Mouse (Mus musculus): ENCODE results near the gene Prkag2. TPM values are rescaled to one million over a fixed set of nuclear protein-coding genes. Genes with fewer than 3 reads are reported as not detected.

Prkag2 gene
- polyA plus RNA-seq, 1 experiment: 60.2 TPM

DNA sequence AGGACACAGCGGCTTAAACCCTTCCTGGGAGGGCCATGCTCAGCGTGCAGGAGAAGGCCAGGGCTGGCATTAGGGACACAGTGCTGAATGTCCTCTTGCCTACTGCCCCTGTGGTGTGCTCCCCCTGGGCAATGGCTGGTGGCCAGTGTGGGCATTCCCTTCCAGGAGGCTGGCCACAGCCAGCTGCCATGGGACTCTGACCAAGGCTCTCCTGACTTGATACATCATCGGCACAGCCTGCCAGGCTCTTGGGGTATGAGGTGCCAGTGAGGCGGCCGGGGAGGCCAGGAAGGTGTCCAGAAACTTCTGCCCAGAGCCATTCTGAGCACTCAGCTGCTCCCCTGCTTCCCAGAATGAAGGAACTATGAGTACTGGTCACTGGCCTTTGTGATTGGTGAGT, 139.7 kb downstream of the Prkag2 start:
- no peak overlapping the region for H3K27ac ChIP-seq (replicated peaks; ENCODE audit: low read depth, low read length)
- no peak overlapping the region for H3K4me3 ChIP-seq (ENCODE audit: insufficient read depth, low read depth, low read length)
- peaks cover 18% of the 10 kb centered on the region for H3K4me1 ChIP-seq (ENCODE audit: control insufficient read depth, insufficient read depth, insufficient read length, low read length)

DNA sequence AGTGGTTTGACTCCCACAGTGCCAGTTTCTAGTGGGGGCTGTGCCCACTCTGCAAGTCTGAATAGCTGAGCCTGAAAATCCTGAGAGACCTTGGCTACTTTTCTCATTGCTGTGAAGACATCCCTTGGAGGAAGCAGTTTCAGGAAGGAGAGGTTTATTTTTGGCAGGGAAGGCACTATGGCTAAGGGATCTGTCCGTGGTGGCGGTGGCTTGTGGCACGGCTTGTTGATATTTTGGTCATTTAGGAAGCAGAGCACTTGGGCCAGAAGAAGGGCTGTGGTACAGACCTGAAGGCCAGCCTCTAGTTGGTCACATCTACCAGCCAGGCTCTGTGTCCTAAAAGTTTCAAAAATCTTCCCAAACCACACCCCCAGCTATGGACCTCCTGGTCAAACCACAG, 140.7 kb downstream of the Prkag2 start:
- H3K4me3 ChIP-seq (ENCODE audit: insufficient read depth, low read depth, low read length): no peak overlapping the region
- H3K4me1 ChIP-seq (ENCODE audit: control insufficient read depth, insufficient read depth, insufficient read length, low read length): peaks cover 18% of the 10 kb centered on the region
- H3K27ac ChIP-seq (replicated peaks; ENCODE audit: low read depth, low read length): no peak overlapping the region

DNA sequence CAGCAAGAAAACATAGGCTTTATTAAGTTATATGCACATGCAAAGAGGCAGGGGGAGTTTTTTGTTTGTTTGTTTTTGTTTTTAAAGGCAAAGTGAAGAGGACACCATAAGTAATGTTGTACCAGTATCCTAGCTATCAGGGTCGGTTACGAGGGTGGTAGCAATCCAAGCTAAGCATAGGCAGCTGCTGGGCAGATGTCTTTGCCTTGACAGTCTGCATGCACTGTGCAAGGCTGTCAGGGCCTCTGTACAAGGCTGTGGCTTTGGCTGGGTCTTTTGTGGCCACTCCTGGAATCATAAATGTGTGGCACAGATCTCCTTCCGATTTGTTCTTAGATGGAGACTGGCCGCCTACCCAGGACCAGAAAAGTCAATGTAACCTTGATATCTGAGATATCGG, 141.8 kb downstream of the Prkag2 start:
- Histone ChIP-seq H3K4me3 (ENCODE audit: insufficient read depth, low read depth, low read length) (no peak overlapping the region), H3K4me1 (ENCODE audit: control insufficient read depth, insufficient read depth, insufficient read length, low read length) (peaks cover 21% of the 10 kb centered on the region), H3K27ac (replicated peaks; ENCODE audit: low read depth, low read length) (no peak overlapping the region)

DNA sequence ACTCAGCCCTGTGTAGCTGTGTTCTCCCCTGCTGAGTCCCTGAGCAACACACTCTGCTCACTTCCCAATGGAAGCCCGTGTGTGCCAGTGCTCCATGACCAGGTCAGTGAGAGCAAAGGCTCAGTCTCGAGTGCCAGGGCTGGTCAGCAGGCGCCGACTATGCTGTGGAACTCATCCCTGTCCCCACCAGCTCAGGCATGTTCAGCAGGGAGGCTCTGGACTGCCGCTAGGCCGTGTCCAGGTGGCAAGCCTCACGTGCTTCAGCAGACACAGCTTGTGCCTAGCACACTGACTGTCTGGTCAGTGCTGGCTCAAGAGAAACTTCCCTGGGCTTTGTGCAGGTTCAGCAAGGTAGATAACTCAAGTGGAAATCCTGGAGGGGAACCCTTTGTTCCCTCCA, 143.6 kb downstream of the Prkag2 start:
- peaks cover 31% of the 10 kb centered on the region for H3K4me1 ChIP-seq (ENCODE audit: control insufficient read depth, insufficient read depth, insufficient read length, low read length)
- no peak overlapping the region for H3K27ac ChIP-seq (replicated peaks; ENCODE audit: low read depth, low read length)
- H3K4me3 ChIP-seq (ENCODE audit: insufficient read depth, low read depth, low read length): no peak overlapping the region

DNA sequence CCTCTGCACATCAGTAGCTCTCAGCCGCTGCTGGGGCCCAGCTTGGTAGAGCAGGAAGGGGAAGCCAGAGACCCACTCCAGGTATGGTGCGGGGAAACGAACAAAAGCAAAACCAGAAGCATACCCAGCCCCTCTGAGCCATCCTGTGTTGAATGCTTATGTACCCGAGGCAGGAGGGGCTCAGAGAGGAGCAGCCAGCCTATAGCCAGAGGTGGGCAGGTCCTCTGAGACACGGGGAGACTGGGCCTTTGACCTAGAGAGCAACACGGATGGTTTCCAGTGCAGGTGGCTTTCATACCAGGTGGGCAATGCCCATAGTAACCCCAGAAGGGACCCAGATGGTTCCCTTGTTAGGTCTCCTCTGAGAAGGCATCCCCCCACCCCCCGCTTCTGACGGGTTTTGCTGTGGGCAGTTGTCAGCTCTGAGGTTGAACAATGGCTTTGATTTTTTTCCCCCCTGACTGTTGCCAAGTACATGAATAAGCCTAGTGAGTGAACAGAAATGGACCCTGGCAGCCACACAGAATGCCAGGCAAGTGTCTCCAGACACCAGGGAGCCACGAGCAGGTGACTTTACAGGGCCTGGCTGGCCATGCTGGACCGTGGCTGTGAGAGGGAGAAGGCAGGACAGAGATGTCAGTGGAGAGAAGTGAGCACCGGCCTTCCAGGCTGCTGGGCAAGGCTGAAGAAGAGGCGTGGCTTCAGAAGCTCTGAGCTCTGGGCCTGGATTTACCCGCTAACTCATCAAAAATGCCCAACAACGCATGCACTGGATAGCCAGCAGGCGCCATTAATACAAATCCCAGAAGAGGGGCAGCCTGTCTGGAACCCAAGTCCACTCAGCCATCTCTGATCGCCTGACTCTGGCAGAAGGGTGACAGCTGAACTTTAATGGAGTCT, 147.3 kb downstream of the Prkag2 start:
- Histone ChIP-seq H3K27ac (replicated peaks; ENCODE audit: low read depth, low read length) (0 out of 2 replicates have a peak overlapping the region, but pooled peaks have one; percentile 8), H3K4me3 (ENCODE audit: insufficient read depth, low read depth, low read length) (no peak overlapping the region), H3K4me1 (ENCODE audit: control insufficient read depth, insufficient read depth, insufficient read length, low read length) (peaks cover 26% of the 10 kb centered on the region)

DNA sequence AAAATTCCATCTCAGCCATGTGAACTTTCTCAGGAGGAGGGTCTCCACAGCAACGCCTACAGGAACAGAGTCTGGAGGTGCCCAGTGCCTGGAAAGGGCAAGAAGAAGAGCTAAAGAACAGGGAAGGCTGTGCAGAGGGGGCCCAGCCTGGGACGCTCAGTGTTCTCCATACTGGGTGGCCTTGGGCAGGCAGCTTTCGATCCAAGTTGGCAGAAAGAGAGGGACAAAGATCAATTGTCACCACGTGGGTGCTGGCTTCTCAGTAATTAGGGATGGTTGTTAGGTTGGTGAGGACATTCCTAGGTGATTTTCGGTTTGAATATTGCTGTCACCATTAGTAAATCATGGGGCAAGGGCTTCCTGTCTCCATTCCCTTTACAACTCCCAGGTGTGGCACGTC, 148.2 kb downstream of the Prkag2 start:
- Histone ChIP-seq H3K4me1 (ENCODE audit: control insufficient read depth, insufficient read depth, insufficient read length, low read length) (peaks cover 25% of the 10 kb centered on the region), H3K27ac (replicated peaks; ENCODE audit: low read depth, low read length) (no peak overlapping the region), H3K4me3 (ENCODE audit: insufficient read depth, low read depth, low read length) (no peak overlapping the region)

DNA sequence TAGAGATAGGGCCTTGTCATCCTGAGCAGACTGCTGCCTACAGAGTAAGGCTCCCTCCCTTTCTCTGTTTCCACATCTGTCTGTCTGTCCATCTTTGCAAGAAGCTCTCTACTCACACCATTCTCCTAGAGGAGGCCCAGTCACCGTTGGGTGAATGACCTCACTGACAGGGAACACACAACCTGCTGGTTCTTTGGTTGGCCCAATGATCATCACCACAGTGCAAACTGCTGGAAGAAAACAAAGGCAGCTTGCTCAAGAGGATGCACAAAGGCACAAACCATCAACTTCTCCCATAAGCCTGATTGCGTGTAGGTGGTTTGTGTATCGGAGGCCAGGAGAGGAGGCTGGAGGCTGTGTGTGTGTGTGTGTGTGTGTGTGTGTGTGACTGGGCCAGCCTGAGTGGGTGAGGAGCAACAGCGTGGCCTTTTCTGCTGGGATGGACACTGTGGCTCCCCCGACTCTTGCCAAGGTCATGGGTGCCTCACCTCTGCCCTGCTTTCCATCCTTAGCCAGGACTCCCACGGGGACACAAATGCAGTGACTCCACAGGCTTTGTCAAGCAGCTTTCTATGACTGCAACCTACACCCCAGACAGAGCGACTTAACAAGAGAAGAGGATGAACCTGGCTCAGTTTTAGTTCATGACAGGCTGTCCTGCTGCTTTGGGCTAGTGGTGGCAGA, 149.4 kb downstream of the Prkag2 start:
- Histone ChIP-seq H3K4me3 (ENCODE audit: insufficient read depth, low read depth, low read length) (no peak overlapping the region), H3K4me1 (ENCODE audit: control insufficient read depth, insufficient read depth, insufficient read length, low read length) (peaks cover 21% of the 10 kb centered on the region), H3K27ac (replicated peaks; ENCODE audit: low read depth, low read length) (0 out of 2 replicates have a peak overlapping the region, but pooled peaks have one; percentile 16)

DNA sequence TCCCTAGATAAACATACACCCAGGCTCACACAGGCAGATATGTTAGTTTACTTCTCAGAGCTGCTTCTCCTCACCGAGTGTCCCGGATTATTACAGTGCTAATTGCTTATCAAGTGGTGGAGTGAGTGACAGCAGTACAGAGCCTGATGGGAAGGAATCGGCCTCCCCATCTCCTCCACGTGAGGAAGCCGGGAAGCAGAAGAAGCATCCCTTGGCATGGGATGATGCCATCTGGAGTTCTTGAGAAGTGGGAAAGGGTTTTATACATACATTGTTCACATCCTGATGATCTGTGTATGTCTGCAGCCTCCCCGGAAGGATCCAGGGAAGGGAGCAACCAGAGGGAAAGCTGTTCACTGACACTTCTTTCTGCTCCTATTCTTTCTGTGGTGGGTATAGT, 150.4 kb downstream of the Prkag2 start:
- H3K4me3 ChIP-seq (ENCODE audit: insufficient read depth, low read depth, low read length): no peak overlapping the region
- H3K4me1 ChIP-seq (ENCODE audit: control insufficient read depth, insufficient read depth, insufficient read length, low read length): peaks cover 21% of the 10 kb centered on the region
- H3K27ac ChIP-seq (replicated peaks; ENCODE audit: low read depth, low read length): no peak overlapping the region

DNA sequence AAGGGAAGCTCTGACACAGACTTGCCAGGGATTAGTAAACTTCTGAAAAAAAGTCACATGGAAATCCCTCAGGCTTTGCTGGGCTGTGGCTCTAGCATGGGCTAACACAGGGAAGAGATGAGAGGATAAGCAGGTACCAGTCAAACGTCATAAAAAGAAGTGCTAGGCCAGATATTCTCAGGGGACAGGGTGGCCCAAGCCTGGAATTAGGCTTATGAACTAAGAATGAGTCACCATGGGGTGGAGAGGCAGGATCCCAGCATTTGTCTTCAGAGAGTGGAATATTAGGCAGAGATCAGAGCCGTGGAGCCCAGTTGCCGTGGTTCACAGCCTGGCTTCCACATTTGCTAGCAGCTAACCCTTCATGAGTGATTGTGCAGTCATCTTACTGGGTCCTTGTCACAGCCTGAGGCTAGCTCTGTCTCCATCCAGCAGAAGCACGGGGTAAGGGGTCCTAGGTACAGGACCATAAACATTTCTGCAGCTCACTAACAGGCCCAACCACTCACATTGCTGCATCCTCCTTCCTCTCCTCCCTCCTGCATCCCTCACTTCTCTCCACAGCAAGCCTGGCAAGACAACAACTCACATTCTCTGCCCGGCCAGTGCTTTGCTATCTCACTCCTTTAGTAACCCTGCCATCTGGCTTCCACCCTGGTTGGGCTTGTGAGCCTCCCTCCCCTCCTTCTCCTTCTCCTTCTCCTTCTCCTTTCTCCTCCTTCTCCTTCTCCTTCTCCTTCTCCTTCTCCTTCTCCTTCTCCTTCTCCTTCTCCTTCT, 162.2 kb downstream of the Prkag2 start:
- Histone ChIP-seq H3K27ac (replicated peaks; ENCODE audit: low read depth, low read length) (0 out of 2 replicates have a peak overlapping the region, but pooled peaks have one; percentile 3), H3K4me1 (ENCODE audit: control insufficient read depth, insufficient read depth, insufficient read length, low read length) (no peaks in the 10 kb centered on the region), H3K4me3 (ENCODE audit: insufficient read depth, low read depth, low read length) (no peak overlapping the region)

DNA sequence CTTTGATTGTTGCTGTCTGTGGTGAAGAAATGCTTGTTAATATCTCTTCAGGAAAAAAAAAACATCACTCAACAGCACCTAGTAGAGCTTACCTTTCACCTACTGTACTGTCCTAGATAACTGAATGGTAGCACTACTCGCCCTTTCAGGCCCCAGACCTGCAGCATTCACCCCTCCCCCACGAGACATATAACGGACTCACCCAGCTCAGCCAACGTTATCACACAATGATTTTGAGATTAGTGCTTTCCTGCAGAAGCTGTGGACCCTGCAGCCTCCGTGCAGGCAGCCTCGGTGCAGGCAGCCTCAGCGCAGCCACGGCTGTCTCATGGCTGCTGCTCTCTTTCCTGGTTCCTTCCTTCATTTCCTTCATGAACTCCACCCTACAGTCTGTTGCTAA, 164.0 kb downstream of the Prkag2 start:
- H3K4me1 ChIP-seq (ENCODE audit: control insufficient read depth, insufficient read depth, insufficient read length, low read length): no peaks in the 10 kb centered on the region
- no peak overlapping the region for H3K4me3 ChIP-seq (ENCODE audit: insufficient read depth, low read depth, low read length)
- no peak overlapping the region for H3K27ac ChIP-seq (replicated peaks; ENCODE audit: low read depth, low read length)

DNA sequence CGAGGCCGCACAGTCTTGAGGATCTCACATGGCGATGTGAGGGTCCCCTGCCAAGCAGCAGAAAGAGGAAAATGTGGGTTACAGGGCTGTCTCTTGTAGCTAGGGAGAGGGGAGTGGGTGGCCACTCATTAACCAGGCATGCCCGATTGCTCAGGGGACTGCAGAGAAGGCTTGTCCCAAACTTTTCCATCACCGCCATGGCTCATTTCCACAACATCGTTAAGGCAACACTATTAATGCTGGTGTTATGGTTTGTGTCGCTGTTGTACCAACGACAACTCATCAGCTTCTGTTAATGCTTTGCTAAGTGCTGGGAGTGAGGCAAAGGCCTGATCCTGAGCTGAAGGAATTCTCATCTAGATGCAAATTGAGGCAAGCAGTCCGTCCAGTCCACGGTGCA, 165.0 kb downstream of the Prkag2 start:
- no peak overlapping the region for H3K4me3 ChIP-seq (ENCODE audit: insufficient read depth, low read depth, low read length)

DNA sequence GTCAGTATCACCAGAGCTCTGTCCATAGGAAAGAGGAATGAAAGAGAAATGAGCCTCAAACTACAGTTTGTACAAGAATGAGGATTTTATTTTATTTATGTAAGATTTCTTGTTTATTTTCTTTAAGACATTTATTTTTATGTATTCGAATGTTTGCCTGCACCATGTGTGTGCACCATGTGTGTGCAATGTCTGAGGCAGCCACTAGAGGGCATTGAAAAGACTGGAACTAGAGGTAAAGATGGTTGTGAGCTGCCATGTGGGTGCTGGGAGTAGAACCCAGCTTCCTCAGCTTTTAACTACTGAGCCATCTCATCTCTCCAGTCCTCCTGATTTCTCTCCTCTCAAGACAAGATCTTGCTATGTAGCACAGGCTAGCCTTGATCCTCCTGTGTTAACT, 166.7 kb downstream of the Prkag2 start:
- no peaks in the 10 kb centered on the region for H3K4me1 ChIP-seq (ENCODE audit: control insufficient read depth, insufficient read depth, insufficient read length, low read length)
- H3K27ac ChIP-seq (replicated peaks; ENCODE audit: low read depth, low read length): no peak overlapping the region
- no peak overlapping the region for H3K4me3 ChIP-seq (ENCODE audit: insufficient read depth, low read depth, low read length)

More for the DNA sequence above, 165.0 kb downstream of the Prkag2 start:
- Histone ChIP-seq H3K4me1 (ENCODE audit: control insufficient read depth, insufficient read depth, insufficient read length, low read length) (no peaks in the 10 kb centered on the region), H3K27ac (replicated peaks; ENCODE audit: low read depth, low read length) (no peak overlapping the region)

DNA sequence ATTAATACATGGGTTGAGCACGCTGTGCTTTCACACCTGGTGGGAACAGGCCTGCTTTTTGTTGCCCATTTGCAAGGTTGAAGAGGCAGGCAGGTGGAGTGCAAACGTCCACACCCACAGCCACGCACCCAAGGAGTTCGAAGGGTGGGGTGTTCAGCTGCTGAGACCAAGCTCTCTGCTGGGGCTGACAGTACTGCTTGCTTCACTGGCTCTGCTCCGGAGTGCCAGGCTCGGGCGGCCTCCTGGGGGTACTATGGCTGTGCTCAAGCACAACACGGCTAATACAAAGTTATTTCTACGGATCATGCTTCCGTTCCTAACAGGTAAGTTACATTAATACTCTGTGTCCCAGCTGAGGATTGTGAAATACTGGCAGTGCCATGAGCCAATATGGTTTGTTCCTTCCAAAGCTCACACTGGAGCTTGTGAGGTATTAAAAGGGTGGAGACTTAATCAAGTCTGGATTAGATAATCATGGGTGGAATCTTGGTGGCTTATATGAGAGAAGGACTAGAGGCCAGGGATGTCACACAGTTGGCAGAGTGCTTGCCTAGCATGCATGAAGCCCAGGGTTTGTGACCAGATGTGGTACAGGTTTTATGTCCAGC, 168.8 kb downstream of the Prkag2 start:
- no peak overlapping the region for H3K27ac ChIP-seq (replicated peaks; ENCODE audit: low read depth, low read length)
- no peaks in the 10 kb centered on the region for H3K4me1 ChIP-seq (ENCODE audit: control insufficient read depth, insufficient read depth, insufficient read length, low read length)
- no peak overlapping the region for H3K4me3 ChIP-seq (ENCODE audit: insufficient read depth, low read depth, low read length)

DNA sequence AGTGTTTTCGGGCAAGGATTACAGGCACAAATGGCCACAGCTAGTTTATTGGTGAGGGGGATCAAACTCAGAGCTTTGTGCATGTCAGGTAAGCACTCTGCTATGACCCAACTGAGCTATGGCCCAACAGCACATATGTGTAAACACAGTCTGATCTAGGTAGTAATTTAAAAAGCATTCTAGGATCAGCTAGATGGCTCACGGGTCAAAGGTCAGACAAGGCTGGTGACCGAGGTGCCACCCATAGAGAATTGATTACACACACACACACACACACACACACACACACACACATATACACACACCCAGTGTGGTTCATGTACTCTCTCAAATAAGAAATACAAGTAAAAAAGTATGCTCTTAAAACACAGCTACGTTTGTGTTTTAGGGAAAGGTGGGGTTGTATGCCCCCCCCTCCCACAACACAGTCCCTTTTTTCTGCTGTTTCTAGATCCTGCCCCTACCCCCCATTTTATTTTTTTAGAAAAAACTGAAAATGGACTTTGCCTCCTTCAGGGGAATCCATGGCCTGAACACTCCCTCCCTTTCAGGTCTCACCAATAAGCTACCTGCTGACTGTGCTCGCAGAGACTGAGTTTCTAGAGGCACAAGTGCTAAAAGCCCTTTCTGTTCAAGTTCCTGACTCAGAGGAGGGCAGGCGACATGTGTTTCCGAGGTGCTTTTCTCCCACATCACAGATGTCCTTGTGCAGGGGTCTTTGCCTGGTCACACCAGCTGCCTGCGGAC, 169.4 kb downstream of the Prkag2 start:
- Histone ChIP-seq H3K4me3 (ENCODE audit: insufficient read depth, low read depth, low read length) (no peak overlapping the region), H3K27ac (replicated peaks; ENCODE audit: low read depth, low read length) (no peak overlapping the region), H3K4me1 (ENCODE audit: control insufficient read depth, insufficient read depth, insufficient read length, low read length) (no peaks in the 10 kb centered on the region)

All from brown adipose tissue, adult 24 weeks (tissue).